Mouse (Mus musculus) heart, adult 2 months (tissue): ENCODE results near the gene Gm38392.

ENCODE experiments used
- CTCF ChIP-seq: fragments of 200-600 bp; IDR thresholded peaks from 2 replicates; pipeline ENCODE4 v1.8.1; 2022; ENCODE audit warnings: antibody characterized with exemption, mild to moderate bottlenecking, moderate library complexity
- EP300 ChIP-seq: fragments of 200-500 bp; IDR thresholded peaks from 2 replicates; pipeline ENCODE4 v1.6.1; 2011; ENCODE audit warnings: low read depth, low read length, control low read depth; ENCODE audit not compliant: insufficient read depth
- POLR2A ChIP-seq: fragments of 200-500 bp; IDR thresholded peaks from 2 replicates; pipeline ENCODE4 v1.6.1; 2011; ENCODE audit warnings: mild to moderate bottlenecking, low read depth, low read length, control low read depth; ENCODE audit not compliant: insufficient read depth

DNA sequence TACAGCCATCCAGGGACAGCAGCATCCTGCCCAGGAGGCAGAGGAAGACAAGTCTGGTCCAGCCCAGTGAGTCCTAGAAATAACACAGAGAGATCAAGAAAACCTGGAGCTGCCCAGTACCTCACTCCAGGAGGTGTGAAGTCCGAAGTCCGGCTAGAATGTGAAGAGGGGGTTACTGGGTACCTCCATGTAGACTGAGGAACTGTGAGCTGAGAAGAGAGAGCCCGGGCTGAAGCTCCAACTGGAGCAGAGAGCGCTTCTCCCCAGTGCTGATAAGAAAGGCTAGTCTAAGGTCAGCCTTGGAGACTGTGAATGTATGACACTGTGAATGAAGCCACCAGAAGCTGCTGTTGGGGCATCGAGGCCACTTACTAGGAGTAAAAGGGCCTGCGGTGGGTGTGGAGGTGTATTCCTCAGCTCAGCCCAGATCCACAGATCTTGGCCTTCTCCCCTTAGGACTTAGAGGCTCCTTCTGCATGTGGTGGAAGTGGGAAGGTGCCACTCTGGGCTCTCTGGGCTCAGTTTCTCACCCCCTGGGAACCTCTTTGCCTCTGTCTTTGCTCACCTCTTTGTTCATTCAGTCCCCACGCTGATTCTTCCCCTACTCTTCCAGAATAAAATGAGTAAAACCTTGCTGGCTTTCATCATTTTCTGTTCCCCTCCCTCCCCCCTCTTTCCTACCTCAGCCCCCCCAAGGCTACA is 82.9 kb downstream of the Gm38392 start:
- no peak for TF ChIP-seq CTCF
- TF ChIP-seq POLR2A = no peak
- TF ChIP-seq EP300 = no peak
